Mouse (Mus musculus) midbrain, embryonic 11.5 days (tissue): Measurements from ENCODE around the gene Creb3l2. TPM values are rescaled to one million over a fixed set of nuclear protein-coding genes. Genes with fewer than 3 reads are reported as not detected.

Experiments used
- ATAC-seq: fragments of 200-750 bp; cut with Nextera tagmentation; 2 replicates; pipeline ENCODE4 v1.8.0; 2017; ENCODE audit warnings: moderate TSS enrichment, moderate library complexity; ENCODE audit not compliant: low FRiP score
- DNase-seq: peaks from one replicate; pipeline ENCODE4 v3.0.0; 2015; ENCODE audit warnings: low spot score; ENCODE audit errors: missing footprints
- H3K27ac ChIP-seq: fragments of 300-500 bp; sonication (generic); 2 replicates; pipeline ENCODE4 v1.5.1; 2014; ENCODE audit warnings: low read depth, low read length
- H3K27me3 ChIP-seq: fragments of 300-500 bp; sonication (generic); 2 replicates; pipeline ENCODE4 v1.6.1; 2014; ENCODE audit warnings: mild to moderate bottlenecking, low read length, moderate library complexity, mixed read lengths; ENCODE audit not compliant: control insufficient read depth, insufficient read depth
- H3K36me3 ChIP-seq: fragments of 300-500 bp; sonication (generic); 2 replicates; pipeline ENCODE4 v1.6.1; 2014; ENCODE audit warnings: mild to moderate bottlenecking, low read length, moderate library complexity, mixed read lengths; ENCODE audit not compliant: control insufficient read depth, insufficient read depth
- H3K4me1 ChIP-seq: fragments of 300-500 bp; sonication (generic); 2 replicates; pipeline ENCODE4 v1.6.1; 2014; ENCODE audit warnings: low read length; ENCODE audit not compliant: control insufficient read depth, insufficient read depth
- H3K4me2 ChIP-seq: fragments of 300-500 bp; sonication (generic); 2 replicates; pipeline ENCODE4 v1.6.1; 2014; ENCODE audit warnings: mild to moderate bottlenecking, moderate library complexity
- H3K4me3 ChIP-seq: fragments of 300-500 bp; sonication (generic); 2 replicates; pipeline ENCODE4 v1.5.1; 2014; ENCODE audit warnings: low read depth, low read length
- H3K9ac ChIP-seq: fragments of 300-500 bp; sonication (generic); 2 replicates; pipeline ENCODE4 v1.6.1; 2014; ENCODE audit warnings: low read length
- H3K9me3 ChIP-seq: fragments of 300-500 bp; sonication (generic); 2 replicates; pipeline ENCODE4 v1.6.1; 2016; ENCODE audit warnings: low read length; ENCODE audit not compliant: control insufficient read depth
- WGBS: fragments of 180-500 bp; shearing (Covaris S2); extraction: QIAGEN DNeasy Blood & Tissue Kit; methylation state at CpG from one replicate; pipeline ENCODE4 v1.1.7; 2014; 5-methylcytosine and 5-hydroxymethylcytosine counted together
- polyA plus RNA-seq: library from polyadenylated mRNA; unstranded; fragments of >200 nt; fragmentation: Nextera tagmentation; extraction: Ambion mirVana; gene quantifications from 2 replicates; pipeline ENCODE4 v1.2.1, GENCODE M21; 2014

The Creb3l2 gene
- polyA plus RNA-seq, 1 experiment from 2014 or later = 5.5 TPM

- Histone ChIP-seq H3K27me3 (no peaks in the 10 kb centered on the region), H3K4me3 (no peak overlapping the region), H3K9me3 (no peaks in the 10 kb centered on the region), H3K36me3 (no peaks in the 10 kb centered on the region), H3K4me1 (no peaks in the 10 kb centered on the region), H3K9ac (no peak overlapping the region), H3K4me2 (no peak overlapping the region), H3K27ac (no peak overlapping the region)
- ATAC-seq = no peak
- DNase-seq = no peak
- WGBS = 88% methylated on average over 6 of the region's 6 CpGs
These were observed 20.8 kb downstream of the Creb3l2 start for GRCm38 (mm10) chr6:37421124-37421523.

GRCm38 (mm10) chr6:37419445-37419941, 22.5 kb downstream of the Creb3l2 start:
- Histone ChIP-seq H3K27me3 (no peaks in the 10 kb centered on the region), H3K27ac (no peak overlapping the region), H3K36me3 (no peaks in the 10 kb centered on the region), H3K9me3 (no peaks in the 10 kb centered on the region), H3K4me2 (no peak overlapping the region), H3K4me1 (no peaks in the 10 kb centered on the region), H3K9ac (no peak overlapping the region), H3K4me3 (no peak overlapping the region)
- ATAC-seq = no peak
- no peak for DNase-seq
- WGBS = 90% methylated on average over 17 of the region's 17 CpGs

- Histone ChIP-seq H3K4me1 (no peaks in the 10 kb centered on the region), H3K27ac (no peak overlapping the region), H3K4me2 (no peak overlapping the region), H3K4me3 (no peak overlapping the region), H3K36me3 (no peaks in the 10 kb centered on the region), H3K27me3 (no peaks in the 10 kb centered on the region), H3K9ac (no peak overlapping the region), H3K9me3 (no peaks in the 10 kb centered on the region)
- ATAC-seq = no peak
- DNase-seq = no peak
- WGBS = 89% methylated on average over 6 of the region's 6 CpGs
These were observed 23.0 kb downstream of the Creb3l2 start for GRCm38 (mm10) chr6:37418931-37419330.

- Histone ChIP-seq H3K36me3 (no peaks in the 10 kb centered on the region), H3K9ac (no peak overlapping the region), H3K4me1 (no peaks in the 10 kb centered on the region), H3K9me3 (no peaks in the 10 kb centered on the region), H3K27me3 (no peaks in the 10 kb centered on the region), H3K4me3 (no peak overlapping the region), H3K27ac (no peak overlapping the region), H3K4me2 (no peak overlapping the region)
- ATAC-seq (no peak), DNase-seq (no peak)
- 76% methylated on average over 4 of the region's 4 CpGs for WGBS
These were observed 25.2 kb downstream of the Creb3l2 start for GRCm38 (mm10) chr6:37416743-37417142.

- DNase-seq = no peak
- H3K9ac ChIP-seq = no peak overlapping the region
- H3K27me3 ChIP-seq = no peaks in the 10 kb centered on the region
- H3K9me3 ChIP-seq = no peaks in the 10 kb centered on the region
- no peak overlapping the region for H3K4me2 ChIP-seq
- no peak for ATAC-seq
- no peaks in the 10 kb centered on the region for H3K36me3 ChIP-seq
- H3K27ac ChIP-seq = no peak overlapping the region
- WGBS = 79% methylated on average over 6 of the region's 6 CpGs
- no peak overlapping the region for H3K4me3 ChIP-seq
- H3K4me1 ChIP-seq = no peaks in the 10 kb centered on the region
These were observed 26.4 kb downstream of the Creb3l2 start for GRCm38 (mm10) chr6:37415505-37415904.

- H3K9ac ChIP-seq = no peak overlapping the region
- ATAC-seq (no peak), DNase-seq (no peak)
- H3K27me3 ChIP-seq = no peaks in the 10 kb centered on the region
- H3K4me1 ChIP-seq = no peaks in the 10 kb centered on the region
- H3K4me3 ChIP-seq = no peak overlapping the region
- WGBS = 62% methylated on average over 7 of the region's 7 CpGs
- H3K36me3 ChIP-seq = no peaks in the 10 kb centered on the region
- no peak overlapping the region for H3K4me2 ChIP-seq
- H3K27ac ChIP-seq = no peak overlapping the region
- H3K9me3 ChIP-seq = no peaks in the 10 kb centered on the region
These were observed 26.9 kb downstream of the Creb3l2 start for GRCm38 (mm10) chr6:37415034-37415433.

- DNase-seq (no peak), ATAC-seq (no peak)
- Histone ChIP-seq H3K4me1 (no peaks in the 10 kb centered on the region), H3K4me3 (no peak overlapping the region), H3K4me2 (no peak overlapping the region), H3K36me3 (no peaks in the 10 kb centered on the region), H3K9ac (no peak overlapping the region), H3K27me3 (no peaks in the 10 kb centered on the region), H3K27ac (no peak overlapping the region), H3K9me3 (no peaks in the 10 kb centered on the region)
- 96% methylated on average over 10 of the region's 10 CpGs for WGBS
These were observed 27.4 kb downstream of the Creb3l2 start for GRCm38 (mm10) chr6:37414576-37414975.

GRCm38 (mm10) chr6:37411696-37412095, 30.2 kb downstream of the Creb3l2 start:
- ATAC-seq = no peak
- Histone ChIP-seq H3K9me3 (no peaks in the 10 kb centered on the region), H3K27me3 (no peaks in the 10 kb centered on the region), H3K9ac (no peak overlapping the region), H3K4me3 (no peak overlapping the region), H3K4me2 (no peak overlapping the region), H3K27ac (no peak overlapping the region), H3K4me1 (no peaks in the 10 kb centered on the region), H3K36me3 (no peaks in the 10 kb centered on the region)
- WGBS = 68% methylated on average over 3 of the region's 3 CpGs
- DNase-seq = no peak

GRCm38 (mm10) chr6:37409829-37410228, 32.1 kb downstream of the Creb3l2 start:
- no peak overlapping the region for H3K4me2 ChIP-seq
- 87% methylated on average over 2 of the region's 2 CpGs for WGBS
- no peaks in the 10 kb centered on the region for H3K27me3 ChIP-seq
- no peak overlapping the region for H3K9ac ChIP-seq
- ATAC-seq = no peak
- H3K9me3 ChIP-seq = no peaks in the 10 kb centered on the region
- H3K4me3 ChIP-seq = no peak overlapping the region
- H3K4me1 ChIP-seq = no peaks in the 10 kb centered on the region
- H3K36me3 ChIP-seq = no peaks in the 10 kb centered on the region
- DNase-seq = no peak
- no peak overlapping the region for H3K27ac ChIP-seq

- Histone ChIP-seq H3K27me3 (no peaks in the 10 kb centered on the region), H3K4me2 (no peak overlapping the region), H3K27ac (no peak overlapping the region), H3K9me3 (no peaks in the 10 kb centered on the region), H3K4me1 (no peaks in the 10 kb centered on the region), H3K4me3 (no peak overlapping the region), H3K36me3 (no peaks in the 10 kb centered on the region), H3K9ac (no peak overlapping the region)
- ATAC-seq (no peak), DNase-seq (no peak)
- 95% methylated on average over 3 of the region's 3 CpGs for WGBS
These were observed 34.1 kb downstream of the Creb3l2 start for GRCm38 (mm10) chr6:37407876-37408275.
